Mouse (Mus musculus): ENCODE results near the gene Rab30. TPM values are rescaled to one million over a fixed set of nuclear protein-coding genes. Genes with fewer than 3 reads are reported as not detected.

The Rab30 gene
- total and polyA plus RNA-seq, 3 experiments: 39.1 to 105 (median 66.2) TPM

DNA sequence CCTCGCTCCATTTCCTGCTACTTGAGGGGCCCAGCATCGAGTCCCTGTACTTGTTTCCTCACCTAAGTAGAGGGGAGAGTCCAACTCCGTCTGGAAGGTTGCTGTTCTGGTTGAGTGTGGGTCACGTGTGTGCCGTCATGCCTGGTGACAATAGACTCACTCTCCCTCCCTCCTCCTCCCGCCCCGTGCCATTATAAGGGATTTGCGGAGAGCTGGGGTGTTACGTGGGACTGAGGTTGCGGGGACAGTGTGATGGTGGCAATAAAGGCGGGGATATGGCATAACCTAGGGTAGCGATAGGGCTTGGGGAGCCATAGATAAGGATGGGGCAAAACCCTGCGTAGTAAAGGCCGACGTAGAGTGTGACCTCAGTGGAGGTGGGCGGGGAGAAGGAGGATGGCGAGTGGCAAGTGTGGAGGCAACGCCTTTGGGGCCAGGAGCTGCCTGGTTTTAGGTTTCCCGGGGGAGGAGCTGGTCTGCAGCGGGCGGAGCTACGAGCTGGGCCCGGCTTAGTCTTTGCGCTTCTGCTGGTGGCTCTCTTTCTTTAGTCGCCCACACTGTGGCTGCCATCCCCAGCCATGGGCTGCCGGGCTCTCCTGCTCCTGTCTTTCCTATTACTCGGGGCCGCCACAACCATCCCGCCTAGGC lies 133.5 kb downstream of the Rab30 start:
- H3K4me2 ChIP-seq (ENCODE audit: insufficient read depth, low read depth, poor library complexity, severe bottlenecking): peak overlapping the region; percentile 95
- H3K27me3 ChIP-seq (replicated peaks): no peaks in the 10 kb centered on the region
- 0 out of 2 replicates have a peak, but pooled peaks have one; percentile 26 for TF ChIP-seq MYC (IDR thresholded peaks at IDR 0.05; ENCODE audit: low read depth, low read length)
- peak; percentile 63 for TF ChIP-seq USF2 (conservative IDR thresholded peaks at IDR 0.05; ENCODE audit: low read depth, low read length)
- TF ChIP-seq PAX5 (IDR thresholded peaks at IDR 0.05; ENCODE audit: low read length): no peak
- TF ChIP-seq ZMIZ1 (IDR thresholded peaks at IDR 0.05; ENCODE audit: low read depth, low read length): peak; percentile 62
- TF ChIP-seq NRF1 (IDR thresholded peaks at IDR 0.05; ENCODE audit: low read depth, low read length): peak; percentile 37; the same call in 1 of the 2 replicates
- TF ChIP-seq GABPA (IDR thresholded peaks at IDR 0.05; ENCODE audit: insufficient replicate concordance, low read depth, low read length): no peak
- TF ChIP-seq IRF4 (IDR thresholded peaks at IDR 0.05; ENCODE audit: low read depth, low read length): peak; percentile 47; the same call in 1 of the 2 replicates
- peak; percentile 83 for TF ChIP-seq MXI1 (IDR thresholded peaks at IDR 0.05; ENCODE audit: low read depth, low read length)
- peak; percentile 76 for TF ChIP-seq USF1 (IDR thresholded peaks at IDR 0.05; ENCODE audit: low read depth, low read length)
- TF ChIP-seq ZNF384 (IDR thresholded peaks at IDR 0.05; ENCODE audit: low read depth, low read length): no peak
- TF ChIP-seq HCFC1 (IDR thresholded peaks at IDR 0.05; ENCODE audit: low read depth, low read length): peak; percentile 37
- TF ChIP-seq ZC3H11A (IDR thresholded peaks at IDR 0.05; ENCODE audit: low read depth, low read length): no peak
- TF ChIP-seq EP300 (IDR thresholded peaks at IDR 0.05; ENCODE audit: low read length): no peak
- 0 out of 2 replicates have a peak, but pooled peaks have one; percentile 33 for TF ChIP-seq MAZ (IDR thresholded peaks at IDR 0.05; ENCODE audit: low read depth, low read length)
- peak; percentile 67 for TF ChIP-seq NELFE (IDR thresholded peaks at IDR 0.05; ENCODE audit: low read depth, low read length)
- peak; percentile 72 for TF ChIP-seq MAX (IDR thresholded peaks at IDR 0.05; ENCODE audit: low read length)
- TF ChIP-seq BHLHE40 (IDR thresholded peaks at IDR 0.05; ENCODE audit: low read depth, low read length): peak; percentile 94
- TF ChIP-seq SIN3A (IDR thresholded peaks at IDR 0.05; ENCODE audit: low read length): peak; percentile 59; the same call in 1 of the 2 replicates
- peak; percentile 92 for TF ChIP-seq TBP (conservative IDR thresholded peaks at IDR 0.05; ENCODE audit: low read depth, low read length)
- peak; percentile 88 for TF ChIP-seq POLR2A (IDR thresholded peaks at IDR 0.05; ENCODE audit: low read depth, low read length)
- TF ChIP-seq TCF12 (IDR thresholded peaks at IDR 0.05; ENCODE audit: low read depth, low read length): peak; percentile 73
- peak; percentile 97 for DNase-seq (ENCODE audit: extremely low read depth)
- H3K79me2 ChIP-seq (replicated peaks; ENCODE audit: control insufficient read depth, extremely low read depth, insufficient read depth, poor library complexity, severe bottlenecking): peaks cover 19% of the 10 kb centered on the region
- no peaks in the 10 kb centered on the region for H3K9me3 ChIP-seq (replicated peaks; ENCODE audit: low read length)
- peak overlapping the region; percentile 91 for H3K27ac ChIP-seq (ENCODE audit: insufficient read depth, low read depth)
- peak overlapping the region; percentile 70 to 85 (median 80) for H3K4me3 ChIP-seq (replicated peaks in 1 of 3; ENCODE audit: low read depth in 2 of 3, low read length in 2 of 3, poor library complexity in 1 of 3)
- peak overlapping the region; percentile 83 for H3K9ac ChIP-seq (ENCODE audit: insufficient read depth, low read depth)
- peaks cover 6 to 52% of the 10 kb centered on the region in 2 experiments for H3K4me1 ChIP-seq (ENCODE audit: control insufficient read depth in 1 of 2, insufficient read depth in 2 of 2)
- dilution Hi-C loops (cut with MboI; ENCODE audit: extremely low pct_ligation_motif_present, extremely low pct_unique_long_range_greater_than_20kb, low sequenced_read_pairs): no loop called here
- in situ Hi-C loops (cut with MboI; ENCODE audit: low pct_ligation_motif_present, low pct_unique_long_range_greater_than_20kb, low sequenced_read_pairs): loop anchor here (10.0 kb wide), 3 partner anchors 70 to 770 kb away; no protein-coding TSS in a partner anchor
- H3K36me3 ChIP-seq (replicated peaks in 1 of 2; ENCODE audit: control insufficient read depth in 1 of 2, insufficient read depth in 1 of 2, low read length in 1 of 2): peaks cover 0 to 16% of the 10 kb centered on the region in 2 experiments
